Mouse (Mus musculus) liver, adult (tissue): ENCODE results near the gene Qrfp.

Source experiments
- GATA4 ChIP-seq: IDR thresholded peaks from 2 replicates; pipeline ENCODE4 v1.6.1; 2014; ENCODE audit warnings: mild to moderate bottlenecking, low read length; ENCODE audit not compliant: insufficient replicate concordance

Qrfp gene

DNA sequence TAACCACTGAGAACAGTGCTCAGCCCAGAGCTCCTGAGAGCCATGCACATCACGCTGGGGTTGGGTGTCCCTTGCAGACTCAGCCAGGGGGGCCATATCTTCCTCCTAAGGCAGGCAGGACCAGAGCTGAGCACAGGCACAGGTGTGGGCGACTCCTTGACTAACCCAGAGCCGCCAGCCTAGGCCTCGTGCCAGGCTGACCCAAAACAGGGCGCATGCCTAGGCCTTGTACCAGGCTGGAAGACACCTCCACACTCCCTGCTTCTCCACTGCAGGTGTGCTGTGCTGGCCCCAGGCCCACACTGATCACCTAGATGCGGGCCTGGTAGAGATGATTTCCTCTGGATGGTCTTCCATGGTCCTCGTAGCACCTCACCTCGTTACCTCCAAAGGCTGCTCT is 7.6 kb downstream of the Qrfp start:
- no peak for TF ChIP-seq GATA4

DNA sequence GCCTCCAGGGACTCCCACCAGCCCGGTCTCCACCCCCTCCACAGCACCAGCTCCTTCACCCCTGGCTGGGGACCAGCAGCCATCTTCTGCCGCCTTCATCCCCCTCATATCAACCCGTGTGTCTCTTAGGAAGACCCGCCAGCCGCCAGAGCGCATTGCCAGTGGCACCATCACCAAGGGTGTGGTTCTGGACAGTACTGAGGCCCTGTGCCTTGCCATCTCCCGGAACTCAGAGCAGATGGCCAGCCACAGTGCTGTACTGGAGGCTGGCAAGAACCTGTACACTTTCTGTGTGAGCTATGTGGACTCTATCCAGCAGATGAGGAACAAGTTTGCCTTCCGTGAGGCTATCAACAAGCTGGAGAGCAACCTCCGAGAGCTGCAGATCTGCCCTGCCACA is 9.0 kb downstream of the Qrfp start:
- no peak for TF ChIP-seq GATA4

DNA sequence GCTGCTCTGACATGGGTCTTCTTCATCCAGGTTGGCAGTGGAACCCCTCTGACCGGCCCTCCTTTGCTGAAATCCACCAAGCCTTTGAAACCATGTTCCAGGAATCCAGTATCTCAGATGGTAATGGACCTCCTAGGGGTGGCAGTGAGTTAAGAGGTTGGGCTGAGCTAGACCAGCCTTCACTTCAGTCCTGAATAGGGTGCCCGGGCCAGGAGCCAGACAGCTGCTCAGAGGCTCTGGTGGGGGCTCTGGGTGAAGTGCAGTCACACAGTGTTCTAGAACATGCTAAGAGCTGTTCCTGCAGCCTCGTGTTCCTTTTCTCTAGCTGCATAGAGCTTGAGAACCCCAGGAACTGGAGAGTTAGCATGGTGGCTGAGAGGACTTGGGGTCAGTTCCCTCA is 13.4 kb downstream of the Qrfp start:
- no peak for TF ChIP-seq GATA4

DNA sequence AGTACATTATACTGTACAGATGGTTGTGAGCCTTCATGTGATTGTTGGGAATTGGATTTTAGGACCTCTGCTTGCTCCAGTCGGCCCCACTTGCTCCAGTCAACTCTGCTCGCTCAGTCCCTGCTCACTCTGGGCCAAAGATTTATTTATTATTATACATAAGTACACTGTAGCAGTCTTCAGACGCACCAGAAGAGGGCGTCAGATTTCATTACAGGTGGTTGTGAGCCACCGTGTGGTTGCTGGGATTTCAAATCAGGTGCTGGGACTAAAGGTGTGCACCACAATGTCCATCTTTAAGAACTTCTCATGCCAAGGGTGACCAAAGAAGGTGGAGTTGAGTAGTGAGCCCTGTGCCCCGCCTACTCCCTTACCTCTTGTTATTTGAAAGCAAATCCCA is 17.8 kb downstream of the Qrfp start:
- no peak for TF ChIP-seq GATA4

DNA sequence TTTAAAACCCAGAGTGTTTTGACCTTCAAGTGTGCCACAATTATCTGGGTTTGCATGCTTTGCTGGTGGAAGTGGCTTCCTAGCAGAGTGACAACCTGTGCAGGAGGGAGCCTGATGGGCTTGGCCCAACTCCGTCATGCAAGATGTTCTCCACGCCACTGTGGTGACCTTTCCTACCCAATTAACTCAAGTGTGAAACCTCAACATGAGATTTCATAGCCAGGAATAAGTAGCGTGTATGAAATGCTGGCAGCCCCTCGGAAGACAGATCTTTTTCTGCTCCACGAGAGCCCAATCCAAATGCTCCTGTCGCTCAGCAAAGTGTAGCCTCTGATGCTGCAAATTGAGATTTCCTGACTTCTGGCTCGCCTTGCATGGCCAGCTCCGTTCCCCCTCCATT is 19.1 kb downstream of the Qrfp start:
- no peak for TF ChIP-seq GATA4

DNA sequence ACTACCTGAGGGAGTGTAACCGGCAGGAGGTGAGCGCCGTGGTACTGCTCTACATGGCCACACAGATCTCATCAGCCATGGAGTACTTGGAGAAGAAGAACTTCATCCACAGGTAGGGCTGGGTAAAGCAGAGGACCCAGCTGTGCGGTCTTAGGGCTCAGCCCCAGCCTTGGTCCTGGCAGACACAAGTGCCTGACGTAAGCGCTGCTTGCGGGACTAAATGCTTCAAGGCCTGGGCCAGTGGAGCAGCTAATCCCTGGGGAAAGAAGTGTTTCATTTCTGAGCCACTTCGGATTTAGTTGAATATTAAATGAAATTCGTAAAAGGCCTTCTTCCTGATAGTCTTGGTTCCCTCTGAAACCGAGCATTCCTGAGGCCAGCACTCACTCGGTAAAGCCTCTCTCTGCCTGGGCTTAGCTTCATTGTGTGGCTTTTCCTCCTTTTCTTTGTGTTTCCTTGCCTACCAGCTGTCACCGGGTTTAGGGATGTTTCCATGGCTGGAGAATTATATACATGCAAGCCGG is 19.6 kb downstream of the Qrfp start:
- no peak for TF ChIP-seq GATA4

DNA sequence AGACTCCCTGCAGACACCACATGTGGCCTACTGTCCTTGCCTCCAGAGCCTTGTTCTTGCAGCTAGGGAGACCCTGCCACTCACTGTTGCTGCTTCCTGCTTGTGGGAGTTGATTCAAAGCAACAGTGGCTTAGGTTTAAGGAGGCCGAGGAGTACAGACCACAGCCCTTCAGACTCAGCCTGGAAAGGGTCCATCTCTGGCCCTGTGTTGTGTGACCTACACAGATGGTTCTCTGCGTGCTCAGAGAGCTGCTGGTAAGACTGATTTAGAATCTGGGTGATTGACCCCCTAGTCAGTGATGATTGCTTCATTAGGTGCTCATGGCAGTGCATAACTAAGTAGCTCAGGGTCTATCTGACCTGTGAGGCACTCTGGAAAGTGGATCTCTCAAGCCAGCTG is 21.2 kb downstream of the Qrfp start:
- TF ChIP-seq GATA4: no peak

DNA sequence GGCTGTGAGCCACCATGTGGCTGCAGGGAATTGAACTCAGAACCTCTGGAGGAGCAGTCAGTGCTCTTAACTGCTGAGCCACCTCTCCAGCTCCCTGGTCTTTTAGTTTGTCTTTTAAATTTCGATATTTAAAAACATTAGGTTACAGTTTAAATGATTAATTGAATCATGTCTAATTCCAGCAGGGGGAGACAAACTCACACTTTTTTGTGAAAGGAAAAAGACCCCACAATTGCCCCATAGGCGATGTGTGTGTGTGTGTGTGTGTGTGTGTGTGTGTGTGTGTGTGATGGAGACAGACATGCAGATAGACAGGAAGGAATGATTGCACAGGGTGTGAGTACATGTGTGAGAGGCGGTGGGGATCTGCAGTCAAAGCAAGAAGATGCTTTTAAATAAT is 22.2 kb downstream of the Qrfp start:
- no peak for TF ChIP-seq GATA4

DNA sequence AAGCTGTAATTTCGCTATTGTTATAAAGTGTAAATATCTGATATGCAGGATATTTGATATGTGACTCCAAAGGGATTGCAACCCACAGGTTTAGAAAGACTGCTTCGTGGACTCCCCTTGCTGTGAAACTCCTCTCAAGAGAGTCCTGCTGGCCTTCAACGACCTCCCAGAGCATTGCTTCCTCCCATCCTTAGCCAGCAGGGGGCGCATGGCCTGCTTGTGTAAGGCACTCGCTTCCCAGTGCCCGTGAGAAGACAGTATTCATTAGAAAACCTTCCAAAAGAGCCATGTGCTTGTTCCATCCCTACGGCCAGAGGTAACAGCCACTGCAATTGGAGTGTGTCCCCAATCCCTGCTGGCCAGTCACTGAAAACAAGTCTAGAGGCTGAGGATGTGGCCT is 23.4 kb downstream of the Qrfp start:
- no peak for TF ChIP-seq GATA4

DNA sequence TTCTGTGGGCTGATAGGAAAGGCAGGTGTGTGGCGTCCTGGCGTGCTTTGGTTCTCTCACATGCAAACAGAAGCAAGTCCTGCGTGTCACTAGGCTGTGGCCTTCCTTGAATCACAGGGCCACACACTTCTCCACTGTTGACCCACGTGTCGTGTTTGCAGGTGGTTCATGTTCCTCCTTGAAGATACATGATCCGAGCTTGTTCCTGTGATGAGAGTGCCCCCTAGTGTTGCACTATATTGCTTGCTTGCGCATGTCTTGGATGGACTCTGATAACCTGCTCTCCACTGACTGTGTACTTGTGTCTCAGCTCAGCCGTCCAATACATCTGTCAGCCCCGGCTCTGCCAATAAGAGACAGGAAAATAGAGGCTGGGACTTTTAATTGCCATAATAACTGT is 25.3 kb downstream of the Qrfp start:
- TF ChIP-seq GATA4: no peak

DNA sequence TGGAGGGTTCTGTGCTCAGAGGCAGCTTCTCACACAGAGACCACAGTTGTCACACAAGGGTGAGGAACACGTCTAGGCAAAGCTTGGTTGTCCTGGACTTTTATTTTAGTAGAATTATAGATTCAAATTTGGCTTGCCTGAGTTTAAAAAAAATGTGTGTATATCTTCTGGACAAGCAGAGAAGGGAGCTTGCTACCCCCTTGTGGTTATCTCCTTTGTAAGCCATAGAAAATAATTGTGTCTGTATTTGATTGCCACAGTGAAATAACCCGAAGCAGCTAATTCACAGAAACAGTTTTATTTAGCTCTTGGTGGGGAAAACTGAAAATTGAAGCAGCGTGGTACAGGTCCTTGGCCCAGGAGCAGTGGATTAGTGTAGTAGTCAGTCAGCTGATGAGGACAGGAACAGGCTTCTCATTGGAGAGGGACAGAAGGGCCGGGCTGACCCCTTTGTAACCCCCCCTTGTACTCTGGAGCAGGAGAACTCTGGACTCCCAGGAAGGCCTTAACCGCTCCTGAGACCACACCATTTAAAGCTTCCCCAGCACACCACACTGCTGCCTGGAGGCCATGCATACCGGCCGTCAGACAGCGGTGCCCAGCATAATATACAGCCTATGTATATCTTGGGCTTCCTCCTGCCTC is 27.3 kb downstream of the Qrfp start:
- no peak for TF ChIP-seq GATA4

DNA sequence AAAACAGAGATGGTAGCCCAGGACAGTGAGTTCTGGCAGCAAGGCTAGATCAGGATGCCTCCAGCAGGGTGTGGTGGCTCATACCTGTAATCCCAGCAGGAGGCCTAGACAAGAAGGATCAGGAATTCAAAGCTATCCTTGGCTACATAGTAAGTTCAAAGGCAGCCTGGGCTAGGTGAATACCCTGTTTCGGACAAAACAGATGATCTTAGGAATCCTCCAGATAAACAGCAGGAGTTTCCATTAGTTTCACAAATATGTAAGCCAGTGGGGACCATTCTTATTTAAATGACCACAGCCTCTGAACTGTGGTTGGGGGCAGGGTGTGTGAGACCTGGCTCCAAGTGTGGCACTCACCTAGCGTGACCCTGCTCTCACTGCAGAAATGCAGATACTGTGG is 31.1 kb downstream of the Qrfp start:
- TF ChIP-seq GATA4: no peak

DNA sequence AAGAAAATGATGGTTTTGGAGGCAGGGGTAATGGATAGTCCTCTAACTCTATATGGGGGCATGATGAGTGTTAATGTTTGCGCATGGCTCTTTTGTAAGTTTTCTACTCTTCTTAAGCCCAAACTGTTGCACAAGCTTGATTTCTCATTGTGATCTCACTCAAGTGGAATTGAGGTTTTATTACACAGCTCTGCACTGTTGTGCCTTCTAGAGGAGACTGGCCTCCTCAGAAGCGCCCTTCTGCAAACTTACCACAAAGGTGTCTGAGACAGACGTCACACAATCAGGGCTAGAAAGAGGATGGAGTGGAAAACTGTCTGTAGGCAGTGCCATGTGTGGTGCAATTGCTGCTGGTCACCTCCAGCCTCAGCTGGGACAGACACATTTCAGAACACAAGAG is 33.9 kb downstream of the Qrfp start:
- TF ChIP-seq GATA4: no peak

DNA sequence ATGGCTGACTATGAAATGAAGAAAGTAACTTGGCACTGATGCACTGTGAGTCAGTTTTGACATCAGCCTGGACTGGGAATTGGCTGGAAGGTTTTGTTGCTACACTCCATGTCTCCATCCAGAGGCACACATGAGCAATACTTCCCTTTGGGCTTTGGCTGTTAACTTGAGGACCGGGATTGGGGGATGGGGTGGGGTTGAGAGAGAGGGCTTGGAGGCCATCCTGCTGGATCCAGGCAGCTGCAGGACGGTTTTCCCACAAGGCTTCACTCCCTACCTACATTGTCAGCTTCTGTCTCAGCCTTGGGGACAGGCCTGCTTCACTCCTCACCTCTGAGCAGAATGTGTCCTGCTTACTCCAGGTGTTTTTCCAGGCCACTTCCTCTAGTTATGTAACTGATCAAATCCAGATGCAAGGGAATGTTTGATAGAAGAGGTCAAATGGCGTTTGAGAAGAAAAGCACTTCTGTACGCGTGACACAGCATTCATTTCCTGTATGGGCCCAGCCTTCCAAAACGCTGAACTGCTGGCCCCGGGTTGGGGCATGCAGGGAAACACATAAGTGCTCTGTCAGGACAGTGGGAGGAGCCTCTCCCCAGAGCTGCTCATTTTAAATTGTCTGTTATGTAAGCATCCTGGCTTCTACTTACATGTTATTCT is 39.5 kb downstream of the Qrfp start:
- TF ChIP-seq GATA4: peak; percentile 60; the same call in 1 of the 2 replicates

DNA sequence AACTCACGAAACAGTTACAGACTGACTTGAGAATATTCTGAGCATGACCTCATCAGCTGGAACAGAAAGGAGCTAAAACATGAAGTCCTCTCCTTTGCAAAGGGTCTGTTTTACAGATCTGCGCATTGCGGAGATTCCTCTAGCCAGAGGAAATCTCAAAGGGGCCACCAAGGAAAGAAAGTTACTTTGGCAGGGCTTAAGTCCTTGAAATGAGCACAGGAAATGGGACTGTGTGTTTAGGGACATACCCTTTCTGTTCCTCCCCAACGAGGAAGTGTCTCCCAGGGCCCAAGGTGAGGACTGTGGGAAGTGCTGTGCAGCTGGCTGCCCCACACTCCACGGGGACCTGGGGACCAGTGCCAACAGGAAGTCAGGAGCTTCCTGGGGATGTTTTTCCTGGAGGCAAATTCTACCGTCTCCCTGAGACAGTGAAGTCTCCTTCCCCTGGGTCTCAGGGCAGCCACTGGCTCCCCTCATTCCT is 40.7 kb downstream of the Qrfp start:
- TF ChIP-seq GATA4: 0 out of 2 replicates have a peak, but pooled peaks have one; percentile 18

DNA sequence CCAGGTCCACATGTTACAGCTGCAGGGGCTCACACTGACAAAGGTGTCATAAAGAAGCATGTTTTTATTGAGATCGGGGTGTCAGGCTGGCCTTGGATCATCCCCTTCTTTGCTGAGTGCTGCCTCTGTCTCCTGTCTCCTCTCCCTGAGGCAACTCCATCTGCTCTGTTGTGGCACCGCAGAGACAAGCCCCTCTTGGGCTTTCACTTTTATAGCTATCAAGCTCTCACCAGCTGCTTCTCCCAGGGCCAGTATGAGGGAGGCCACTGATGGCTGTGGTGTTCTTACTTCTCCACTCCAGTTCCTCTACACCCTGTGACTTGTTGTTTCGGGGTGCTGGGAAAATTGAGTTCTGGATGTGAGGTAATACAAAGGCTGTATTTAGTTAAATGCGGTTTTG is 41.3 kb downstream of the Qrfp start:
- TF ChIP-seq GATA4: no peak

DNA sequence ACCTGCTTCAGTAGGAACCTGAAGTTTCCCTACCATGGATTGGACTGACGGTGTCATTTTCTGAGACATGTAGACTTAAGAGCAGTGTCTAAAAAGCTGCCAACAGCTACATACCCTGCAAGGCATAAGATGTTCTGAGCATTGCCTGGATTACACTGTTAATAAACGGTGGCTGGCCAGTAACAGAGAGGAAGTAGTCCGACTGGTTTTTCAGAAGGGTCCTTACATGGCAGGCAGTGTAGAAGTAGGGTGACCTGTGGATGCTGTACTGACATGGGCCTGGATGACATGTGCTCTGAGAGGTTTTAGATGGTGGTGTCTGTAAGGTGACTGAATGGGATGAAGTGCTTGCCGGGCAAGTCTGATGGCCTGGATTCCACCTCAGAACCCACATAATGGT is 42.6 kb downstream of the Qrfp start:
- no peak for TF ChIP-seq GATA4

DNA sequence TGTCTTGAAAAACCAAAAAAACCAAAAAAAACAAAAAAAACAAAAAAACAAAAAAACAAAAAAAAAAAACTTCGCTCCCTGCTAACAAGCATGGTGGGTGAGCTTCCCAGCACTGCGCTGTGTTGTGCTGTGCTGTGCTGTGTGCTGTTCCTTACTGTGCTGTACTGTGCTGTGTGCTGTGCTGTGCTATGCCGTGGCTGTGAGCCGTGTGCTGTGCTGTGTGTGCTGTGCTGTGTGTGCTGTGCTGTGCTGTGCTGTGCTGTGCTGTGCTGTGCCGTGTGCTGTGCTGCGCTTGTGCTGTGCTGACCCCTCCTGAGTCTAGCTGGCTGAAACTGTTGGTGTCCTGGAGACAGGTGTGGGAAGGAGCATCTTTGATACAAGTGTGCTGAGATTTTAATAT is 43.3 kb downstream of the Qrfp start:
- no peak for TF ChIP-seq GATA4
